Mouse (Mus musculus) frontal cortex, adult 2 months (tissue): ENCODE results near the gene Dnah2. TPM values are rescaled to one million over a fixed set of nuclear protein-coding genes. Genes with fewer than 3 reads are reported as not detected.
A peak's percentile ranks its signal among the peaks of the same experiment; 100 is the strongest.

Source experiments
- DNase-seq, 2 experiments: peaks; one replicate each; pipeline ENCODE4 v3.0.0; 2022; ENCODE audit warnings: low spot score in 1 of 2; ENCODE audit errors: extremely low spot score in 1 of 2
- polyA plus RNA-seq: library from polyadenylated mRNA; depleted of rRNA; stranded (reverse); fragments of >200 nt; gene quantifications from 2 replicates; pipeline ENCODE4 v1.2.3, GENCODE M21; 2012; rRNA removed

Dnah2 gene
- polyA plus RNA-seq, result 2.7 and 4.6 TPM in 2 replicates

GRCm38 (mm10) chr11:69549060-69549656, at the start of gene Dnah2:
Dnah2 (minus strand) TSS chr11:69549110.
- DNase-seq, result no peak

- no peak for DNase-seq
Observed at GRCm38 (mm10) chr11:69594853-69595252, 45.9 kb upstream of the Dnah2 start.

- DNase-seq, result no peak
Observed at GRCm38 (mm10) chr11:69592799-69593198, 43.9 kb upstream of the Dnah2 start.

GRCm38 (mm10) chr11:69591899-69592637, 43.2 kb upstream of the Dnah2 start:
- peak; percentile 55 to 78 for DNase-seq

- DNase-seq, result no peak
Observed at GRCm38 (mm10) chr11:69591424-69591823, 42.5 kb upstream of the Dnah2 start.

GRCm38 (mm10) chr11:69590622-69591021, 41.7 kb upstream of the Dnah2 start:
- DNase-seq, result no peak

GRCm38 (mm10) chr11:69589207-69589834, 40.4 kb upstream of the Dnah2 start:
- DNase-seq, result no peak

- no peak for DNase-seq
Observed at GRCm38 (mm10) chr11:69585718-69586325, 36.9 kb upstream of the Dnah2 start.

- DNase-seq, result no peak
Observed at GRCm38 (mm10) chr11:69584937-69585336, 36.0 kb upstream of the Dnah2 start.

GRCm38 (mm10) chr11:69584008-69584407, 35.1 kb upstream of the Dnah2 start:
- DNase-seq, result no peak

- no peak for DNase-seq
Observed at GRCm38 (mm10) chr11:69582230-69582805, 33.4 kb upstream of the Dnah2 start.

GRCm38 (mm10) chr11:69581814-69582213, 32.9 kb upstream of the Dnah2 start:
- no peak for DNase-seq

- peak; percentile 87 to 94 for DNase-seq
Observed at GRCm38 (mm10) chr11:69581147-69581688, 32.3 kb upstream of the Dnah2 start.

GRCm38 (mm10) chr11:69580572-69581146, 31.7 kb upstream of the Dnah2 start:
- no peak for DNase-seq

GRCm38 (mm10) chr11:69580091-69580514, 31.2 kb upstream of the Dnah2 start, which contains the start of the genes Wrap53 and Trp53:
Wrap53 (minus strand) TSS chr11:69580255.
Trp53 (plus strand) TSS chr11:69580359.
- peak; percentile 87 to 94 for DNase-seq

GRCm38 (mm10) chr11:69579128-69580017, 30.5 kb upstream of the Dnah2 start:
- DNase-seq, result peak; percentile 96 to 99

- DNase-seq, result no peak
Observed at GRCm38 (mm10) chr11:69578301-69578700, 29.4 kb upstream of the Dnah2 start.

- no peak for DNase-seq
Observed at GRCm38 (mm10) chr11:69576307-69576706, 27.4 kb upstream of the Dnah2 start.

GRCm38 (mm10) chr11:69575220-69575619, 26.3 kb upstream of the Dnah2 start:
- DNase-seq, result no peak
